Mouse (Mus musculus) lung, postnatal 25 days (tissue): Measurements from ENCODE around the gene Tmem131.

Source experiments
- DNase-seq: peaks from one replicate; pipeline ENCODE4 v3.0.0; 2022; ENCODE audit warnings: low spot score

The Tmem131 gene

GRCm38 (mm10) chr1:36938801-36939286 lies 4.6 kb downstream of the Tmem131 start:
- DNase-seq, result no peak

DNA sequence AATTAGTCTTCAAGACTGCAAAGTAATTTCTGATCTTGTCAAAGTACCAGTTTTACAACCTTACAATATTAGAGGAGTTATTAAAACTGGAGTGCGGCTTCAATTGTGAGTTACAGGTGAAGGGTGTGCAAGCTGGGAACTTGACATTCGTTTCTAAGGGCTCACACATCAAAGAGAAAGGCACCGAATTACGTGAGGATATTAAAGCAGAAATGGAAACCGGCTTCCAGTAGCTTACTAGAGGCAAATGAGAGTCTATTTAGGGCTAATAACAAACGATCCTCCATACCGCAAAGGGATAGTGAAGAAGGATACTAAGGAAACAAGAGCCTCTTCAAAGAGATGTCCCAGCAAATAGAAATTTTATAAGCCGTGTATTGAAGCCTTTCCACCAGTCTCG lies 5.1 kb downstream of the Tmem131 start:
- no peak for DNase-seq

DNA sequence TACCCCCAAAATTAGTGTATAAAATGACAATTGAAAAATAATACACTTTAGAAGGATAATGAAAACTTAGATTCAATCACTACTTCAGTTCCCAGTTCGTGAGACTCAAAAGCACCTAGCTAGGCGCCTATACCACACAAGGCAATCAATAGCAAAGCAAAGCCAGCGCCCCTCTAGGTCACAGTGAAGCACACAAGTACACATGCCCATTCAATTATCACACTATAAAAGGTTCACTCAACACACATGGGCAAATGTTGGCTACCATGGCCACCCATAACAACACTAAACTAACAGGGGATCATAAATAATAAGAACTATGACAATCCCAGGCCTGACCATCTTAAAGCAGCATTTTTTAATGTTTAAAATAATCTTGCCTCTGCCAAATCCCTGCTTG lies 5.8 kb downstream of the Tmem131 start:
- no peak for DNase-seq

DNA sequence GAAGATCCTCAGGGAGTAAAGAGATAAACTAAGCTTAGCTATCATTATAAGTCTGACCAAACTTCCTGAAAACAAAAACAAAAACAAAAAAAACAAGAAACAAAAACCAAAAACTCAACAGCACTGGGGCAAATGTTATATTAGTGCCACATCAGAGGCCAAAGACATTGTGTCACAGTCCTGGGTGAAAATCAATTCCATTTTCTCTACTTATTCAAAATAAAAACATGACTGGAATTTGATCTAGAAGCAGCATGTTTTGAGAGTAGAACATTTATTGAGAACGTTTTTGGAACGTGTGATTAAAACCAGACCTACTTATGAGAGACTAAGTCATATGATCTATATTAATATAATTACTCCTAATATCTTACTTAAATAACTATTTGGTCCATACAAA lies 6.5 kb downstream of the Tmem131 start:
- DNase-seq, result no peak

- no peak for DNase-seq
Observed at GRCm38 (mm10) chr1:36936567-36936966, 6.9 kb downstream of the Tmem131 start.

GRCm38 (mm10) chr1:36934778-36935177 lies 8.7 kb downstream of the Tmem131 start:
- no peak for DNase-seq

GRCm38 (mm10) chr1:36933965-36934585 lies 9.4 kb downstream of the Tmem131 start:
- DNase-seq, result no peak

GRCm38 (mm10) chr1:36932231-36932630 lies 11.2 kb downstream of the Tmem131 start:
- no peak for DNase-seq

- DNase-seq, result no peak
Observed at GRCm38 (mm10) chr1:36930911-36931310, 12.6 kb downstream of the Tmem131 start.

DNA sequence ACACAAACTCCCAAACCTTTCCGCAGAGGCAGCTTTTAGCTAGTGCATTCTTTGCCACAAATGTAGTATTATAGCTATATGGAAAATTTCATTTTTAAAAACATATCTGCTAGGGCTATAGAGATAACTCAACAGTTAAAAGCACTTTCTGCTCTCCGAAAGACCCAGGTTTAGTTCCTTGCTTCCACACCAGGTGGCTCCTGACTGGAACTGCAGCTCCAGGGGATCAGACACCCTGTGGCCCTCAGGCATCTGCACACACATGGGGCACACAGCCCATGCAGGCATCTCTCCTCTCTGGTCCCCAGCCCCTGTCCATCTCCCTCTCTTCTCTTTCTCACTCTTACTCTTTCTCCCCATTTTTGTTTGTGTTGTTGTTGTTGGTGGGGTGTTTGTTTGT lies 13.5 kb downstream of the Tmem131 start:
- DNase-seq, result no peak

DNA sequence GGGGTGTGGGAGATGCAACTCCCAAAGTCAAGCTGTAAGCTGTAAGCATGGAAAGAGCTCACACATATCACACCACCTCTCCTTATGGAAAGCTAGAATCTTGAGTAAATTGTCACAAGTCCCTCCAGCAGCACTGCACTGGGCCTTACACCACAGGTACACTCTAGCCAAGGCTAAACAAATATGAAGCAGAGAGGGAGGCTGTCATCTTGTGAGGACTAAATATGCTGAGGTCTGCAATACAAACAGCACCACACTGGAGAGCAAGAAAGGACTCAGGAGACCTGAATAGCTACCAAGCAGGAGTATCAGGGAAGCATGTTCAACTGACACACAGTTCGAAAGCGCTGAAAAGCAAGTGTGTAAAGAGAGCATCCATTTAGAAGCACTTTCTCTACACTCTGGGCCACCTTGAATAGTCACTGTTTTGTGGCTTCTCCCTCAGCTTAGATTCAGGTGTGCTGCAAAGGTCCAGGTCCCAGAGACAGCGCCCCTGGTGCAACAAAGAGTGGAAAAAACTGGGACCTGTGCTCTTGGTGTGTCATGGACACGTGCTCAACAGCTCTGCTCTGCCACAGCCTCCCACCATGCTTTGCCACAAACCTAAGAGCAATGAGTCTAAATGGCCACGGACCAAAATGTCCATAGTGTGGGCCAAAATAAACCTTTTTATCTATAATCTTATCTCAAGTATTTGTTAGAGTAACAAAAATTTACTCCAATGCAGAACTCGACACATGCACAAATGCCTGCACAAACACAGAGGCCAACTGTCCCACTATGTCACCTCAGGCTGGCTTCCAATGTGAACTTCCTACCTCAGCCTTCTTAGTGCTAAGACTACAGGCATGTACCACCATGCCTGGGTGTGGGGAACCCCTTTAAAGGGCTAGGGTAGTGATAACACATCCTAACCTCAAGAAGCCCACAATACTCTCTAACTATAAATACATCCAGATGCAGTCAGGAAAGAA lies 14.8 kb downstream of the Tmem131 start:
- DNase-seq, result no peak

- no peak for DNase-seq
Observed at GRCm38 (mm10) chr1:36927569-36927968, 15.9 kb downstream of the Tmem131 start.

- DNase-seq, result no peak
Observed at GRCm38 (mm10) chr1:36926738-36927137, 16.7 kb downstream of the Tmem131 start.

DNA sequence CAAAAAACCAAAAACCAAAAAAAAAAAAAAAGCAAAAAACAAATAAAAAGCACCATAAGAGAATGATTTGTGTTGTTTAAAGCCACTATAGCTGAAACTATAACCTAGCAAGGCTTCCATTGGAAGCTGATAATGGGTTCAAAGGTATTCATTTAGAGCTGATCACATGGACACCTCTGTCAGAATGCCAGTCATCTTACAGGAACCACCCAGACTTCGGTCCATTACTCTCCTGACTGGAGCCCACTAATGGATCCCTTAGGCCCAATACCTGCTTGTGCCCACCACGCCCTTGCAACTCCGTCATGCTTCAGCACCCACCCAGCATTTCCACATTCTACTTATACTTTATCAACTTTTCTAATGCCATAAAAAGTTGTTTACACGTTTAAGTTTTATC lies 17.2 kb downstream of the Tmem131 start:
- no peak for DNase-seq

- DNase-seq, result no peak
Observed at GRCm38 (mm10) chr1:36925781-36926180, 17.7 kb downstream of the Tmem131 start.

DNA sequence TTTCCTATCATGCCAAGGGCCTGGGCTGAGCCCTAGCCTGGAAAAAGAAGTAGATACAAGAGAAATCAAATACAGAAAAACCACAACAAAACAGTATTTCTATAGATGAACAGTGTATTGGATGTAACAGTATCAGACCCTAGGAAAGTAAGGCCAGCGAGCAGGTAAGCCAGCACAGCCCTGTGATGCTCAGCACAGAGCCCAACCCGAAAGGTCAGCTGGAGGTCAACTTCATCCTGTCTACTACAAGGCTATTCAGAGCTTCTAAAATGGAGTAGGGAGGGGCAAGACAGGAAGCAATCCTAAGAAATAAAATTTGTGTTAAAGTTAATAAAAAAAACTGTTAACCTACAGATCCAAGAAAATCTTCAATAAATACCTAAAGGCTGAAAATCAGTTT lies 18.6 kb downstream of the Tmem131 start:
- no peak for DNase-seq

DNA sequence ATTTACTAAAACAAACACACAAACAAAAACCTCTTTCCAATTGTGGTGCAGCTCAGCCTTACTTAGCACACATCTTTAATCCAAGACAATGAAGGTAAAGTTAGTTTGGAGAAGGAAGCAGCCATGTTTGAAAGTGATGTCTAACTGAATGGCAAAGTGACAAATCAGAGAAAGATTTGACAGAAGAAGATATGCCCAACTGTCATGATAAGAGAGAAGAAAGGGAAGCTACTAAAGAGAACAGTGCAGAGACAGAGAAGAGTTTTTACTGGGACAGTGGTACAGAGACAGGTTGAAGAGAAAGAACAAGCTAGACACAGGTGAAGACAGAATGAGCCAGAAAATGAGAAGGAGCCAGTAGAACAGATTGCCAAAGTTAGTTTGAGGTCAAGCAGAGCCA lies 19.6 kb downstream of the Tmem131 start:
- no peak for DNase-seq

GRCm38 (mm10) chr1:36922623-36923421 lies 20.6 kb downstream of the Tmem131 start:
- DNase-seq, result no peak

DNA sequence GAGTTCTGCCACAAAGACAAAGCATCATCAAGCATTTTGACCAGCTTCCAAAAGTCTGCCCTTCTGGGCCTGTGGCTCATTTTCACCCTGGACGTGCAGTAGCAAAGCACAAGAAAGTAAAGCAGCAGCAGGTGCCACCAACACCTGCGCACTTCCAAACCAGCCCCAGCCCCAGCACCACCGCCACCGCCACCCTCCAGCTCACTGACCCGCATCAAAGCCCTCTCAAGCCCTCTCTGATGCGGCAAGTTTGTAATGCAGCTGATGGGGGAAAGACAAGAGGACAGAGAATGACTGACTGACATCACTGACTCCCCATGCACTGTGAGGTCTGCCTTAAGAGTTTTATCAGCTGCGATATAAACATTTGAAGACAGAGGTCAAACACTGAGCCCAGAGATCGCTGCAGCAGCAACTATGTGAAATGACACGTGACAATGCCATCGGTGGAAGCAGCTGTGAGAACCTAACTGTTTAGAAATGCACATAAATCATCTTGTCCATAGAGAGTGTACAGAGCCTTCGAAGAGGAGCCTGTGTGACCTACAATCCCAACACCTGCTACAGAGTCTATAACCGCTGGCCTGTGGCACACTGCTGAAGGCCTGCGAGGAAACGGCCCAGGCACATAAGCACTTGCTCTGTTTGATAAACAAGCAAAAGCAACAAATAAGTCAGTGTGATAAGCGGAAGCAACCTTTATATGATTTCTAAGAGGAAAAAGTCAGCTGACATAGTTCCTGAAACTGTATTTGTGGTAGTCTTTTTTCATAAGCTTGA lies 21.7 kb downstream of the Tmem131 start:
- DNase-seq, result no peak

DNA sequence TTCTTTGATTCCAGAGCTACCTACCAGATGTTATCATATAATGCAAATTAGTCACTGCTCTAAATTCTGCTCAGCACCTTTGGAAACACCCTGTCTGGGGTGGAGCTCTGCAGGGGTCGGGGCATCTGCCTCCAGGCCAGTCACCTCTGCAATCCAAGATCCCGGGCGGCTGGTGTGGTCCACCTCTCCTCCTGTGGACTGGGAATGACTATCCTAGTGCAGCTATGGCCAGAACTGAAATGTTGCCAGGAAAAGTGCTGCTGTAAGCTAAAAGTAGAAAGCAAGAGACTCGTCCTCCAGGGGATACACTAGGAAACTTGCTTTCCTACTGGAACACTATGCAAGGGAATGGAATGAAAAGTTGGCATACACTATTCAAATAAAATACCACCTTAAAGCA lies 22.7 kb downstream of the Tmem131 start:
- no peak for DNase-seq

- DNase-seq, result peak; percentile 89
Observed at GRCm38 (mm10) chr1:36920154-36920716, 23.2 kb downstream of the Tmem131 start.
